Mouse (Mus musculus): ENCODE data around the gene Dcdc2a. TPM values are rescaled to one million over a fixed set of nuclear protein-coding genes. Genes with fewer than 3 reads are reported as not detected.

Dcdc2a gene
- total RNA-seq, 2 experiments from 2014 or later: 9.5 to 10.4 TPM

- no peak for DNase-seq (ENCODE audit: low spot score in 2 of 2)
These were observed 38.6 kb downstream of the Dcdc2a start for GRCm38 (mm10) chr13:25094381-25094780.

- no peak for DNase-seq (ENCODE audit: low spot score in 2 of 2)
These were observed 41.5 kb downstream of the Dcdc2a start for GRCm38 (mm10) chr13:25097348-25097747.

GRCm38 (mm10) chr13:25098578-25098977, 42.8 kb downstream of the Dcdc2a start:
- no peak for DNase-seq (ENCODE audit: low spot score in 2 of 2)

GRCm38 (mm10) chr13:25099508-25099907, 43.7 kb downstream of the Dcdc2a start:
- peak; percentile 16 to 36 for DNase-seq (ENCODE audit: low spot score in 2 of 2)

- DNase-seq (ENCODE audit: low spot score in 2 of 2): no peak
These were observed 44.8 kb downstream of the Dcdc2a start for GRCm38 (mm10) chr13:25100581-25100980.

- DNase-seq (ENCODE audit: low spot score in 2 of 2): no peak
These were observed 49.9 kb downstream of the Dcdc2a start for GRCm38 (mm10) chr13:25105671-25106070.

GRCm38 (mm10) chr13:25106740-25107139, 50.9 kb downstream of the Dcdc2a start:
- no peak for DNase-seq (ENCODE audit: low spot score in 2 of 2)

GRCm38 (mm10) chr13:25108353-25108752, 52.5 kb downstream of the Dcdc2a start:
- DNase-seq (ENCODE audit: low spot score in 2 of 2): no peak

- no peak for DNase-seq (ENCODE audit: low spot score in 2 of 2)
These were observed 54.8 kb downstream of the Dcdc2a start for GRCm38 (mm10) chr13:25110592-25111095.

GRCm38 (mm10) chr13:25115429-25115881, 59.7 kb downstream of the Dcdc2a start:
- peak; percentile 79 to 88 for DNase-seq (ENCODE audit: low spot score in 2 of 2)

- DNase-seq (ENCODE audit: low spot score in 2 of 2): peak; percentile 19 to 69
These were observed 60.2 kb downstream of the Dcdc2a start for GRCm38 (mm10) chr13:25115971-25116370.

- peak in 1 of 2 experiments; percentile 20 for DNase-seq (ENCODE audit: low spot score in 2 of 2)
These were observed 67.0 kb downstream of the Dcdc2a start for GRCm38 (mm10) chr13:25122740-25123335.

GRCm38 (mm10) chr13:25127216-25127615, 71.4 kb downstream of the Dcdc2a start:
- DNase-seq (ENCODE audit: low spot score in 2 of 2): no peak

GRCm38 (mm10) chr13:25127806-25128205, 72.0 kb downstream of the Dcdc2a start:
- DNase-seq (ENCODE audit: low spot score in 2 of 2): no peak

GRCm38 (mm10) chr13:25128766-25129165, 73.0 kb downstream of the Dcdc2a start:
- DNase-seq (ENCODE audit: low spot score in 2 of 2): no peak

- DNase-seq (ENCODE audit: low spot score in 2 of 2): no peak
These were observed 87.3 kb downstream of the Dcdc2a start for GRCm38 (mm10) chr13:25143066-25143465.

GRCm38 (mm10) chr13:25144093-25144492, 88.3 kb downstream of the Dcdc2a start:
- no peak for DNase-seq (ENCODE audit: low spot score in 2 of 2)

GRCm38 (mm10) chr13:25146232-25146631, 90.4 kb downstream of the Dcdc2a start:
- DNase-seq (ENCODE audit: low spot score in 2 of 2): no peak

- no peak for DNase-seq (ENCODE audit: low spot score in 2 of 2)
These were observed 94.5 kb downstream of the Dcdc2a start for GRCm38 (mm10) chr13:25150154-25150781.

- no peak for DNase-seq (ENCODE audit: low spot score in 2 of 2)
These were observed 95.1 kb downstream of the Dcdc2a start for GRCm38 (mm10) chr13:25150861-25151260.

GRCm38 (mm10) chr13:25159917-25160316, 104.1 kb downstream of the Dcdc2a start:
- DNase-seq (ENCODE audit: low spot score in 2 of 2): no peak

GRCm38 (mm10) chr13:25160804-25161203, 105.0 kb downstream of the Dcdc2a start:
- no peak for DNase-seq (ENCODE audit: low spot score in 2 of 2)

GRCm38 (mm10) chr13:25162594-25162993, 106.8 kb downstream of the Dcdc2a start:
- no peak for DNase-seq (ENCODE audit: low spot score in 2 of 2)
